Mouse (Mus musculus) liver, embryonic 11.5 days (tissue): ENCODE measurements around the gene Gm19935. TPM values are rescaled to one million over a fixed set of nuclear protein-coding genes. Genes with fewer than 3 reads are reported as not detected.

Experiments used
- ATAC-seq: fragments of 200-750 bp; cut with Nextera tagmentation; replicated peaks from 2 replicates; pipeline ENCODE4 v1.8.0; 2017; ENCODE audit warnings: moderate number of reproducible peaks, mild to moderate bottlenecking, moderate TSS enrichment, moderate library complexity; ENCODE audit not compliant: low FRiP score
- DNase-seq: peaks from one replicate; pipeline ENCODE4 v3.0.0-alpha.2; 2017; ENCODE audit warnings: low spot score
- H3K27ac ChIP-seq: fragments of 300-500 bp; sonication (generic); 2 replicates; pipeline ENCODE4 v1.5.1; 2014; ENCODE audit warnings: mild to moderate bottlenecking, low read depth, low read length, control low read depth
- H3K27me3 ChIP-seq: fragments of 300-500 bp; sonication (generic); replicated peaks from 2 replicates; pipeline ENCODE4 v1.6.1; 2014; ENCODE audit warnings: low read length, mixed read lengths; ENCODE audit not compliant: control insufficient read depth, insufficient read depth
- H3K36me3 ChIP-seq: fragments of 300-500 bp; sonication (generic); 2 replicates; pipeline ENCODE4 v1.6.1; 2014; ENCODE audit warnings: mild to moderate bottlenecking, low read length, moderate library complexity, mixed read lengths; ENCODE audit not compliant: control insufficient read depth, insufficient read depth
- H3K4me1 ChIP-seq: fragments of 300-500 bp; sonication (generic); replicated peaks from 2 replicates; pipeline ENCODE4 v1.6.1; 2014; ENCODE audit warnings: low read length, mixed read lengths; ENCODE audit not compliant: control insufficient read depth, insufficient read depth
- H3K4me2 ChIP-seq: fragments of 300-500 bp; sonication (generic); 2 replicates; pipeline ENCODE4 v1.6.1; 2014; ENCODE audit warnings: mild to moderate bottlenecking, control low read depth, moderate library complexity
- H3K4me3 ChIP-seq: fragments of 300-500 bp; sonication (generic); 2 replicates; pipeline ENCODE4 v1.5.1; 2014; ENCODE audit warnings: low read depth, low read length, control low read depth
- H3K9ac ChIP-seq: fragments of 300-500 bp; sonication (generic); 2 replicates; pipeline ENCODE4 v1.6.1; 2014; ENCODE audit warnings: low read depth, low read length, control low read depth
- H3K9me3 ChIP-seq: fragments of 300-500 bp; sonication (generic); 2 replicates; pipeline ENCODE4 v1.6.1; 2016; ENCODE audit warnings: low read length, inconsistent platforms, mixed read lengths; ENCODE audit not compliant: control insufficient read depth
- WGBS: fragments of 180-500 bp; shearing (Covaris S2); extraction: QIAGEN DNeasy Blood & Tissue Kit; methylation state at CpG from one replicate; pipeline ENCODE4 v1.1.7; 2014; 5-methylcytosine and 5-hydroxymethylcytosine counted together
- microRNA-seq: library from miRNA; unstranded; fragments of <30 nt; microRNA quantifications from one replicate; pipeline ENCODE4, GENCODE M21; 2017; ENCODE audit warnings: borderline number of aligned reads
- polyA plus RNA-seq: library from polyadenylated mRNA; unstranded; fragments of >200 nt; fragmentation: Nextera tagmentation; extraction: Ambion mirVana; gene quantifications from 2 replicates; pipeline ENCODE4 v1.2.1, GENCODE M21; 2014

Gene Gm19935
- polyA plus RNA-seq, 1 experiment from 2014 or later: not detected

DNA sequence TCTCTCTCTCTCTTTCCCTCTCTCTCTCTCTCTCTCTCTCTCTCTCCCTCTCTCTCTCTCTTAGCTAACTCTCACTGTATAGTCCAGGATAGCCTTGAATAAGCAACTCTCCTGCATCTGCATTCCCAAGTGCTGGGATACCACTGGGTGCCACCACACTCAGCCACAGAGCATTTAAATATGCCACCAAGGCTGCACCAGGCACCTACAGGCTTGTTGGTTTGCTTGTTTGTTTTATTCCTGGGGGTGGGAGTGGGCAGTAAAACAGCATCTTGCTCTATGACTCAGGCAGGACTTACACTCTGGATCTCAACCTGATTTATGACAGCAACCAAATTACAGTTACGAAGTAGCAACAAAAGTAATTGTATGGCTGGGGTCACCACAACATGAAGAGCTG, 25.6 kb downstream of the Gm19935 start:
- Histone ChIP-seq H3K36me3 (no peaks in the 10 kb centered on the region), H3K27ac (no peak overlapping the region), H3K27me3 (no peaks in the 10 kb centered on the region), H3K9me3 (no peaks in the 10 kb centered on the region), H3K4me2 (no peak overlapping the region), H3K9ac (no peak overlapping the region), H3K4me1 (no peaks in the 10 kb centered on the region), H3K4me3 (no peak overlapping the region)
- WGBS: 90% methylated on average over 1 of the region's 1 CpGs
- no peak for DNase-seq
- no peak for ATAC-seq

DNA sequence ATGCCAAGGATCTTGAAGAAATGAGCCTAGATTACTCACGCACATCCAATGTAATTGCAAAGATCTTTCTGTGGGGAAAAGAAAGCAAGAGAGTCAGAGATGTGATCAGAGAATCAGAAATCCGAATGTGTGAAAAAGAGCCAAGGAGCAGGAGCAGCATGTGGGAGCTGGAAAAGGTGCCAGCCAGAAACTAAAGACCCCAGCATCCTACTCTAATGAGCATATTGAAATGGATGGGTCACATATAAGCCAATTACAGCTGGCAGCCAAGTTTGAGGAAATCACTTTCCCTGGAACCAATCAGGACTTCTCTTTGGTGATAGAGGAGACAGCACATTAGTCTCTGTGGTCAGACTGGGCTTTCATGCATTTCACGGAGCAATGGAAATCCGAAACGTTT, 47.4 kb downstream of the Gm19935 start:
- no peaks in the 10 kb centered on the region for H3K4me1 ChIP-seq
- no peak for ATAC-seq
- WGBS: 68% methylated on average over 5 of the region's 5 CpGs
- no peaks in the 10 kb centered on the region for H3K27me3 ChIP-seq
- no peak overlapping the region for H3K9ac ChIP-seq
- no peaks in the 10 kb centered on the region for H3K9me3 ChIP-seq
- no peak overlapping the region for H3K4me2 ChIP-seq
- H3K4me3 ChIP-seq: no peak overlapping the region
- H3K36me3 ChIP-seq: no peaks in the 10 kb centered on the region
- no peak overlapping the region for H3K27ac ChIP-seq
- no peak for DNase-seq

Small RNA genes lying within 50 kb of the gene (microRNA-seq; reads per million reads assigned to microRNA genes)
- gene Gm44382: not detected

Other genes starting within 250 kb of the Gm19935 start
- gene Chd9, start 11.0 kb upstream of the Gm19935 start, polyA plus RNA-seq: 22.0 and 25.3 TPM in 2 replicates